Mouse (Mus musculus) CD4-positive, CD25-positive, alpha-beta regulatory T cell, adult 2 months (primary cell): ENCODE results near the gene Rgl2.
A peak's percentile ranks its signal among the peaks of the same experiment; 100 is the strongest.

Experiments used
- DNase-seq: peaks from one replicate; pipeline ENCODE4 v3.0.0-alpha.2; 2012; ENCODE audit warnings: low read depth, low spot score

Rgl2 gene

DNA sequence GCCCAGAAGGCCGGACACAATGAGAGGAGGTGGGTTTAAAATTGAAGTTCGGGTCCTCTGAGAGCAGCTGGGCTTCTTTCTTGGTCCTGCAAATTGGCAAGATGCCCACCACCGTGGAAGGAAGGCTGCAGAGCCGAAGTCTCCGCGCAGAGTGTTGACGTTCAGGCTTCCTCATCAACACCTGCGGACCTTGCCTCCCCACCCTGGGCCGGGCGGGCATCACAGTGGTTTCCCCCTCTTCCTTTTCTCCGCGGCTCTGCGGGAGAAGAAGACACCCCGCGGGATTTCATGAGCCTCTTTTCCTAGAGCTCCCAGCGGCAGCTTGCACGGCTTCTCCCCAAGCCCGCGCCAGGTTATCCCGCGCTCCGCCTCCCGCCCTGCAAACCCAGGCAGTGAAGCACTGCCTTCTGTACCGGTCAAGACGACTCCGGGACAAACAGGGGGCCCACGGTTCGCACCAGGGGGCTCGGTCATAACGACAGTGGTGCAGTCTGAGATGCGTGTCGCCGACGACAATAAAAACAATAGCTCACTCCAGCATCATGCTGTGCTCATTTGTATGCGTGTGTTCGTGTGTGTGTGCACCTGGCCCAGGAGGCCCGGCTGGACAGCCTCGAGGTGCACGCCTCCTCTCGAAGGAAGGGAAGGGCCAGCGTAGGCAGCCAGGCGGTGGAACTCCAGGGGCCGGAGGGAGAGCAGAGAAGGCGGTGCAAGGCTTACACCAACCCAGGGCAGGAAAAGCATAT, 20.8 kb upstream of the Rgl2 start:
- DNase-seq, result peak; percentile 42

DNA sequence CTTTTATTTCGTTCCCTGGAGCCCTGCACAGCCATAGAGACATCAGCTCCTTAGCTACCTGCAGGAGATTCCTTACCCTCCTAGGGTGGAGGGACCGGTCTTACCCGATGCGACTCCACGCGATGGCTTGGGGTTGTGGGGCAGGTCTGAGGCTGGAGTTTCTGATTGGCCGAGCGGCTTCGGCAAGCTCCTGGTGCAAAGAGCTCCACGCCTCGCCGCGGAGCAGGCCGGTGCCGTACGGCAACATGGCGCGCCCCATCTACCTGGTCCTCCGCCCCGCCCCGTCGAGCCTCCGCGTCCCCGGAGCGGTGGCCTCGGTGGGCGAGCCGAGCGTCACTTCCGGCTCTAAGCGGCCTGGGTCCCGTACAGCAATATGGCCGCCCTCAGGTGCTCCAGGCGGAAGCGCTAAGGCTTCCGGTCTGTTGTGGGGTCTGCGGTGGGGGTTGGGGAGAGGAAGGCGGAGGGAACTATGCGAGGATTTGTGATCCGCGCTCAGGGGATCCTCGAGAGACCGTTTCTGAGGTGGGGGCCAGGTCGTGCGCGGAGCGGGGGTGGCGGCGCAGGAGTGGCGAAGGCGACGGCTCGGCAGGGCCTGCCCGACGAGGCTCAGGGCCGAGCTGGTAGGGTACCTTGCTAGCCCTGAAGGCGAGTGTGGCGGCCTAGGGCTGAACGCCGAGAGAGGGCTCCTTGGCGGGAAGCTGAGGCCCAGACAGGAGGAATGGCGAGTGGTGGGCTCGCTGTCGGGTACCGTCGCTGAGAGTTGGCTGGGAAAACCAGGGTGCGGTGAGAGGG, 20.1 kb upstream of the Rgl2 start, which contains the start of gene Daxx:
Gene Daxx (plus strand): TSS at position 338 of the 792 bp plus-strand sequence.
- DNase-seq, result peak; percentile 99

DNA sequence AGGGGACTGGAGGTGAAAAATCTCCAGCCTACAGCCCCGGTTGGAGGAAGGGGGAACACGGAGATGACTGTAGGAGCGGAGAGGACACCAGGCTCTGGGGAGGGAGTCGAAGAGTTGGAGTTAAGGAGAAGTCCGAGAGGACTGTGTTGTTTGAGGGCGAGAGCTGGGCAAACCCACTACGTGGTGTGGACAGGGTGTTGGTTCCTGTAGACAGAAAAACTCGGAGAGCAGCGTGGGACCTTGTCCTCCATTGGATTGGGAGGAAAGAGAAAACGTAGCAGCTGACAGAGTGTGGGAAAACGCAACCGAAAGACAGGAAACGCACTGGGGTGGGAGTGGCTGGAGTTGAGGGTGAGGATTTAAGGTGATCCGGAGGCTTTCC, 19.5 kb upstream of the Rgl2 start:
- DNase-seq, result peak; percentile 66

DNA sequence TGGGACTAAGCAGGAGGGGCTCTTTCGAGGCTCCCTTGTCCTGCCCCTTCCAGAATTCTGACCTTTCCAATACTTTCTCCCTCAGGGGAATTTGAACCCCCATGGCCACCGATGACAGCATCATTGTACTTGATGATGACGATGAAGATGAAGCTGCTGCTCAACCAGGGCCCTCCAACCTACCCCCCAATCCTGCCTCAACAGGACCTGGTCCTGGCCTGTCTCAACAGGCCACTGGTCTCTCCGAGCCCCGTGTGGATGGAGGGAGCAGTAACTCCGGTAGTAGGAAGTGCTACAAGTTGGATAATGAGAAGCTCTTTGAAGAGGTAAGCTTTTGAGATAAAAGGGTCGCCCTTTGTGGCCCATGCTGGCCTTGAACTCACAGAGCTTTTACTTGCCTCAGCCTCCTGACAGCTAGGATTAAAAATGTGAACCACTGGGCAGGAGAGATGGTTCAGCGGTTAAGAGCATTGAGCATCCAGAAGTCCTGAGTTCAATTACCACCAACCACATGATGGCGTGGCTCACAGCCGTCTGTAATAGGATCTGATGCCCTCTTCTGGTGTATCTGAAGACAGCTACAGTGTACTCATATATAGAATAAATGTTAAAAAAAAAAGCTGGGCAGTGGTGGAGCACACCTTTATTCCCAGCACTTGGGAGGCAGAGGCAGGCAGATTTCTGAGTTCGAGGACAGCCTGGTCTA, 18.8 kb upstream of the Rgl2 start:
- peak; percentile 76 for DNase-seq

DNA sequence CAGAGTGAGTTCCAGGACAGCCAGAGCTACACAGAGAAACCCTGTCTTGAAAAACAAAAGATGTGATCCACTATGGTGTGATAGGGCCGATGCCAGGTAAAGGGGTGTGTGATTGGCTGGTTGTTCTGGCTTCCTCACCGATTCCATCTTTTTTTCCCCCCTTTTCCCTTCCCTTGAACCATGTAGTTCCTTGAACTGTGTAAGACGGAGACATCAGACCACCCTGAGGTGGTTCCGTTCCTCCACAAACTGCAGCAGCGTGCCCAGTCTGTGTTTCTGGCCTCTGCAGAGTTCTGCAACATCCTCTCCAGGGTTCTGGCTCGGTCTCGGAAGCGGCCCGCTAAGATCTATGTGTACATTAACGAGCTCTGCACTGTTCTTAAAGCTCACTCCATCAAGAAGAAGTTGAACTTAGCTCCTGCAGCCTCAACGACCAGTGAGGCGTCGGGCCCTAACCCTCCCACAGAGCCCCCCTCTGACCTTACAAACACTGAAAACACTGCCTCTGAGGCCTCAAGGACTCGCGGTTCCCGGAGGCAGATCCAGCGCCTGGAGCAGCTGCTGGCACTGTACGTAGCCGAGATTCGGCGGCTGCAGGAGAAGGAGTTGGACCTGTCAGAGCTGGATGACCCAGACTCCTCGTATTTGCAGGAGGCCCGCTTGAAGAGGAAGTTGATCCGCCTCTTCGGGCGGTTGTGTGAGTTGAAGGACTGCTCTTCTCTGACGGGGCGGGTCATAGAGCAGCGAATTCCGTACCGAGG, 18.1 kb upstream of the Rgl2 start:
- no peak for DNase-seq

DNA sequence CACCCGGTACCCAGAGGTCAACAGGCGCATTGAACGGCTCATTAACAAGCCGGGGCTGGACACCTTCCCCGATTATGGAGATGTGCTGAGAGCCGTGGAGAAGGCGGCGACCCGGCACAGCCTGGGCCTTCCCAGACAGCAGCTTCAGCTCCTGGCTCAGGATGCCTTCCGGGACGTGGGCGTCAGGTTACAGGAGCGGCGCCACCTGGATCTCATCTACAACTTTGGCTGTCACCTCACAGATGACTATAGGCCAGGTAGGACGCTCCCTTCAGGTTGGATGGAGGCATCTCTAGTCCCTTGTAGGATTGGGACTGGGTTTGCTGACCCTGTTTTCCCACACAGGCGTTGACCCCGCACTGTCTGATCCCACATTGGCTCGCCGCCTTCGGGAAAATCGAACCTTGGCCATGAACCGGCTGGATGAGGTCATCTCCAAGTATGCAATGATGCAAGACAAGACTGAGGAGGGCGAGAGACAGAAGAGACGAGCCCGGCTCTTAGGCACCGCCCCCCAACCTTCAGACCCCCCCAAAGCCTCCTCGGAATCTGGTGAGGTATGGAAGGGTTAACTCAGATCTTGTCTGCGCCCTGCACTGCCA, 17.4 kb upstream of the Rgl2 start:
- no peak for DNase-seq

DNA sequence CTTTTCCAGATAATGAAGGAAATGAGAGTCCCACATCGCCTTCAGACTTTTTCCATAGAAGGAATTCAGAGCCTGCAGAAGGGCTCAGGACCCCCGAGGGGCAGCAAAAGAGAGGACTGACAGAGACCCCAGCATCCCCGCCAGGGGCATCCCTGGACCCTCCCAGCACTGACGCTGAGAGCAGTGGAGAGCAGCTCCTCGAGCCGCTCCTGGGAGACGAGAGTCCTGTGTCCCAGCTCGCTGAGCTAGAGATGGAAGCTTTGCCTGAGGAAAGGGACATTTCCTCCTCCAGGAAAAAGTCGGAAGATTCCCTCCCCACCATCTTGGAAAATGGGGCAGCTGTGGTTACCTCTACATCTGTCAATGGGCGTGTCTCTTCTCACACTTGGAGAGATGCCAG, 16.1 kb upstream of the Rgl2 start:
- no peak for DNase-seq

DNA sequence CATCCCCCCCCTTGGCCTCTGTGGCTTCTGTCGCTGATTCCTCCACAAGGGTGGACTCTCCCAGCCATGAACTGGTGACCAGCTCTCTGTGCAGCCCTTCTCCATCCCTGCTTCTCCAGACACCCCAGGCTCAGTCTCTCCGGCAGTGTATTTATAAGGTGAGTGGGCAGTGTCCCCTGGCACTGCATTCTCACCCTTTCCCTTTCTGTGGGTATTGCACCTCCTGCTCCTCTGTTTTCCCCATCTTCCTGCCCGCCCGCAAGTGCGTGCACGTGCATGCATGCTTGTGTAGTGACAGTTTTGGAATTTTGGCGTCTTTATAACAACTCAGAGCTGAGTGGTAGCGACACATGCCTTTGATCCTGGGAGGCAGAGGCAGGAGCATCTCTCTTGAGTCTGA, 15.4 kb upstream of the Rgl2 start:
- DNase-seq, result no peak

DNA sequence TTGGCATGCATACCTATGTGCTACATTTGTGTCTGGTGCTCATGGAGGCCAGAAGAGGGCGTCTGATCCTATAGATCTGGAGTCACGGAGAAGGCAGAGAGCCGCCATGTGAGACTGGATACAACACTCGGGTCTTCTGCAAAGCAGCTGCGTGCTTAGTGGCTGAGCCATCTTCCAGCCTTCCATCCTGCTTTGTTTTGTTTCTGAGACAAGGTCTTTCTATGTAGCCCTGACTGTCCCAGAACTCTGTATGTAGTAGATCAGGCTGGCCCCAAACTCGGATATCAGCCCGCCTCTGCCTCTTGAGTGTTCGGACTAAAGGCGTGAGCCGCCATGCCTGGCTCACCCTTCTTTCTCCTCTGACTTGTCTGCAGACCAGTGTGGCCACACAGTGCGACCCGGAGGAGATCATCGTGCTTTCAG, 14.4 kb upstream of the Rgl2 start:
- DNase-seq, result no peak

DNA sequence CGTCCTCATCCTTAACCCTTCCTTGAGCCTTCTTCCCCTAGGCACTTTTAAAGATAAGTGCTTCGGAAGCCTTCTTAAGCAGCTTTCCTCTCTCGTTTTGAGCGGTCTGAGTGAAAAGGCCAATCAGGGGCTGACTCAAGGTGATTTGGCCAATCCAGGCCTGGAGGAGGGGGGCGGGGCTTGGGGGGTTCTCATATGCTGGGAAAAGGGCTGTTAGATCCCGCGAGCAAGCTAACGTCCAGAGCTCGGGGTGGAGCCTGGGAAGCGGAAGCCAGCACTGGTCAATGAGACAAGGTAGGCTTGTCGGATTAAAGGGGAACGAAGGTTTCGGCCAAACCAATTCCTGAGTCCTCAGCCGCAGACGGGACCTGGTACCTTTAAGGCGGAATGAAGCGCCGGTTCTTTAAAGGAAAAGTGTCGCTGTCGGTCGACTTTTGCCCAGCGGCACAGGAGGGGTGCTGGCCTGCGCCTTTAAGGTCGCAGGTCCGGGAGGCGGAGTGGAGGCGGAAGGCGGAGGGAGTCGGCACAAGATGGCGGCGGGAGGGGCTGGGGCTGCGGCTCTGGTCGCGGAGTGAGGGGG, 13.6 kb upstream of the Rgl2 start, which contains the start of the genes Tapbp and Zbtb22:
Gene Tapbp (plus strand): TSS at position 229 of the 580 bp plus-strand sequence.
Gene Zbtb22 (plus strand): TSS at position 234 of the 580 bp plus-strand sequence.
- peak; percentile 96 for DNase-seq

DNA sequence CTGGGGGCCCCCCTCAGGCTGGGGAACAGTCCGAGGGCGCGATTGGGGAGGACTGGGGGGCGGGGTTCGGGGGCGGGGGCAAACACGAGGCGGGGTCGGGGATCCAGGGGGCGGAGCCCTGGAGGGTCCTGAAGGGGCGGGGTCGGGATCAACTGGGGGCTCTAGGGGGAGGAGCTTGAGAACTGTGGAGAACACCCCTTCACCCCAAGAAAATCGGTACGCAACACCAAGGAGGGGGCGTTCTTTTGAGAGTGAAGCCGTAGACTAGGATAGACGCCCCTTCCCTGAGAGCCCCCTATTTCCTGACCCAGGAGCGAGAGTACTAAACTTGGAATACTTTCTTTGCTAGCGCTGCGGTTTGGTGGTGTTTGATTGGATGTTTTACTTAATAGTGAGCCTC, 13.0 kb upstream of the Rgl2 start:
- DNase-seq, result no peak

DNA sequence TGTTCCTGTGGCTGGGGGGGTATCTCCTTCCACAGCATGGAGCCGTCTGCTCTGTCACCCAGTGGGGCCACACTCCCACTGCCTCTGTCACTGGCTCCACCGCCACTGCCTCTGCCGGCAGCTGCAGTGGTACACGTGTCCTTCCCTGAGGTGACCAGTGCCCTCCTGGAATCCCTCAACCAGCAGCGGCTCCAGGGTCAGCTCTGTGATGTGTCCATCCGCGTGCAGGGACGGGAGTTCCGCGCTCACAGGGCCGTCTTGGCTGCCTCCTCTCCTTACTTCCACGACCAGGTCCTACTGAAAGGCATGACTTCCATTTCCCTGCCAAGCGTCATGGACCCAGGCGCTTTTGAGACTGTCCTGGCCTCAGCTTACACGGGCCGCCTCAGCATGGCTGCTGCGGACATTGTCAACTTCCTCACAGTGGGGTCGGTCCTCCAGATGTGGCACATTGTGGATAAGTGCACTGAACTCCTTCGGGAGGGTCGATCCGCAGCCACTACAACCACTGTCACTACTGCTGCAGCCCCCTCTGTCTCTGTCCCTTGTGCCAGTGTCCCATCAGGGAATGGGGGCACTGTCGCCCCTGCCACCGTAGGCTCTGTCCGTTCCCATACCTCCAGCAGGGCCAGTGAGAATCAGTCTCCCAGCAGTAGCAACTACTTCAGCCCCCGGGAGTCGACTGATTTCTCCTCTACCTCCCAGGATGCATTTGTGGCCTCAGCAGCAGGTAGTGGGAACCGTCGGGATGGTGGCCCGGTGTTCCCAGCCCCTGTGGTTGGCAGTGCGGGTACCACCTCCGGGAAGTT, 12.3 kb upstream of the Rgl2 start:
- DNase-seq, result no peak

DNA sequence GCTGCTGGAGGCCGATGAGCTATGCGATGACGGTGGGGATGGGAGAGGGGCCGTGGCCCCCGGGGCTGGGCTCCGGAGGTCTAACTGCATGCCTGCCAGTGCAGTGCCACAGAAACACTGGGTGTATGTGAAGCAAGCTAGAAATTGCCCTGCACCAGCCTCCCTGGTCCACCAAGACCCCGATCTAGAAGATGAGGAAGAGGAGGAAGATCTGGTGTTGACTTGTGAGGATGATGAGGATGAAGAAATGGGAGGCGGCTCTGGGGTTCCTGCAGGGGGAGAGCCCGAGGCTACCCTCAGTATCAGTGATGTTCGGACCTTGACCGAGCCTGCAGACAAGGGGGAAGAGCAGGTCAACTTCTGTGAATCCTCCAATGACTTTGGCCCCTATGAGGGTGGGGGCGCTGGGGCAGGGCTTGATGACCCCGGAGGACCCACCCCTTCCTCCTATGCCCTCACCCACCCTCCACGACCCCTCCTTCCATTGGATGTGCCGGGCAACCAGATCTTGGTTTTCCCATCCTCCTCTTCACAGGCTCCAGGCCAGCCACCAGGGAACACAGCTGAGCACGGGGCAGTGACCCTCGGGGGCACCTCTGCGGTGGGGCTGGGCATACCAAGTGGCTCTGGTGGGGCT, 11.6 kb upstream of the Rgl2 start:
- DNase-seq, result no peak

DNA sequence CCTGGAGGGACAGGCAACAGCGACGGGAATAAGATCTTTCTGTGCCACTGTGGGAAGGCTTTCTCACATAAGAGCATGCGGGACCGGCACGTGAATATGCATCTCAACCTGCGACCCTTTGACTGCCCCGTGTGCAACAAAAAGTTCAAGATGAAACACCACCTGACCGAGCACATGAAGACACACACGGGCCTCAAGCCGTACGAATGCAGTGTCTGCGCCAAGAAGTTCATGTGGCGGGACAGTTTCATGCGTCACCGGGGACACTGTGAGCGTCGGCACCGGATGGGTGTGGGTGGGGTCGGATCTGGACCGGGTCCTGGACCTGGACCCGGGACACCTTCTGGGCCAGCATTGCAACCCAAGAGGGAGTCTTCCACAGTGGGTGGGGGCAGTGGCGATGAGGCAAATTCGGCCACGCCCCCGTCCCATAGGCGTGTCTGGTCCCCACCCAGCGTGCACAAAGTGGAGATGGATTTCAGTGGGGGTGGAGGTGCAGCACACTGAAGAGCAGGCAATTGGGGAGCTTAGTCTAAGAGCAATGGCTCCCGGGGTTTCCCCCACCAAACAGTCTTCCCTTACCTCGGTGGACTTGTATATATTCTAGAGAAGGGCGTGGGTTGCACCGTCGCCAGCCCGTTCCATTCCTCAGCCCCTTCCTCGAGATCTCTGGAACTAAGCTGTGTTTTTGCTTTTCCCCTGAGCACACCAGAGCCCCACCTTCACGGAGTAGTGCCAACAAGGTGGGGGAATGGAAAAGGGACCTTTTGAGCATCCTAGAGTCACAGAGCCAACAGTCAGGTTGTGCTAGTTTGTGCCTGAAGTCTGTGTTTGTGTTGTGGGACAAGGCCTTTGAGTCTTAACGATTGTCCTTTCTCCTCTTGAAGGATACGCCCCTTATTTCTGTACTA, 10.8 kb upstream of the Rgl2 start:
- peak; percentile 71 for DNase-seq

DNA sequence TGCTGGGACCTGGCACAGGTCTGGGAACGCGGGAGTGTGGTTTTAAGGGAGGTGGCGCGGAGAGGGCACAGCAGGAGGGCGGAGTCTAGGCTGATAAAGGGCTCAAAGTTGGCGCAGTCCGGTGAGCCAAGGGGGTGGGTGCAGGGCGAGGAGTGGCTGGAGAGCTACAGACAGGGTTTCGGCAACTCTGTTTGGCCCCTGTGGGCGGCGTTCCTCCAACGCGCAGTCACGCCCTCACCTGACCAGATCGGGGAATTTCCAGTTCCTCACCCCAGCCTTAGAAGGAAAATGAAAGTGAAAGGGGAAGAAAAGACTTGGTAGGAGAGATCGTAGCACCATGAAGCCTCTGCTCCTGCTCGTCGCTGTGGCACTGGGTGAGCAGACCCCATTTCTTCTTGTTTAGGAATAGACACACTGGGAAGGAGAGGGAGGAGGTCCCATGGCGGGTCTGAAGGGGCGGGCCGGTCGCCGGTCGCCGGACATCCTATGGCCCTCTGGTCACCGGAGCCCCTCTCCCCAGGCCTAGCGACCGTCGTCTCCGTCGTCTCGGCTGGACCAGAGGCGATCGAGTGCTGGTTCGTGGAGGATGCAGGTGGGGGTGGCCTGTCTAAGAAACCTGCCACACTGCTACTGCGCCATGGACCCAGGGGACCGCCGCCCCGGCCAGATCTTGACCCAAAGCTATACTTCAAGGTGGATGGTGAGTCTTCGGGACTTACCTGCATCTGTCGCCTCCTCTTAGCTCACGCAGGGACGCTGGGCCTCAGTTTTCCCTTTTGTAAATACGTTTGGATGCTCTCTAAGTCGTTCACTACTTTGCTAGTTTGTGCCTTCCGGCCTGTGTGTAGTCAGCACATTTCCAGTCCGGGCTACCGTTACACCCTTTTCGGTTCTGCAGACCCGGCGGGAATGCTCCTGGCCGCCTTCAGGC, 9.7 kb upstream of the Rgl2 start:
- peak; percentile 91 for DNase-seq

DNA sequence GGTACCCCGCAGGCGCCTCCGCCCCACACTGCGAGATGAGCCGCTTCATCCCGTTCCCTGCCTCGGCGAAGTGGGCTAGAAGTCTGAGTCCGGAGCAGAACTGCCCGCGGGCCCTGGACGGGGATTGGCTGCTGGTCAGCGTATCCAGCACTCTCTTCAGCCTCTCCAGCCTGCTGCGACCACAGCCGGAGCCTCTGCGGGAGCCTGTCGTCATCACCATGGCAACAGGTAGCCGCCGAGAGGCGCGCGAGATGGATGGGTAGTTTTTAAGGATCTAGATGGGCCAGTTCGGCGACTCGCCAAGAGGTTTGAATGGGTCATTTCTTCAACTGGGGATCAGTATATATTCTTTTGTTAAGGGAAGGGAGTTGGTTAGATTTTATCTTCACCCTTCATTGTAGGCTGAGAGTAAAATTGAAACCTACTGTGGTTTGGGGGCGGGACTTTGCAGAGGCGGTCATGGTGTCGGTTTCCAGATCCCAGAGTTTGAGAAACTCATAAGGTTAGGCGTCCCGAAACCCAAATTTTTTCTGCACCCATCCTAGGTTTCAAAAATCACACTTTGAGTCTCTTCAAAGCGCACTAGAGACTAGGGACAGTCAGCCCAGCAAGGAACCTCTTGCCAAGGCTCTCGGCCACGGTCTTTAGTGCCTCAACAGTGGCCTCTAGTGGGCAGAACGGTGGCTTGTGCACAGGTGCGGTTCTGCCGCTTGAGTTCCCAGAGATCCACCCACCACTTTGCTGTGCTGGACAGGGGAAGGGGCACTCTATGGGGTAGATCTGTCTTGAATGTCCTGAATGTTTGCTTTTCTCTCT, 8.9 kb upstream of the Rgl2 start:
- peak; percentile 92 for DNase-seq
